Mouse (Mus musculus) midbrain, embryonic 12.5 days (tissue): ENCODE results near the gene Rprml. TPM values are rescaled to one million over a fixed set of nuclear protein-coding genes. Genes with fewer than 3 reads are reported as not detected.

Source experiments
- ATAC-seq: fragments of 200-750 bp; cut with Nextera tagmentation; 2 replicates; pipeline ENCODE4 v1.8.0; 2017; ENCODE audit warnings: low read depth, moderate TSS enrichment, moderate library complexity; ENCODE audit not compliant: low FRiP score
- H3K27ac ChIP-seq: fragments of 300-500 bp; sonication (generic); replicated peaks from 2 replicates; pipeline ENCODE4 v1.5.1; 2016; ENCODE audit warnings: mild to moderate bottlenecking
- H3K27me3 ChIP-seq: fragments of 300-500 bp; sonication (generic); 2 replicates; pipeline ENCODE4 v1.6.1; 2016; ENCODE audit warnings: mild to moderate bottlenecking
- H3K36me3 ChIP-seq: fragments of 300-500 bp; sonication (generic); 2 replicates; pipeline ENCODE4 v1.6.1; 2016
- H3K4me1 ChIP-seq: fragments of 300-500 bp; sonication (generic); 2 replicates; pipeline ENCODE4 v1.6.1; 2016
- H3K4me2 ChIP-seq: fragments of 300-500 bp; sonication (generic); replicated peaks from 2 replicates; pipeline ENCODE4 v1.6.1; 2016; ENCODE audit warnings: mild to moderate bottlenecking, moderate library complexity
- H3K4me3 ChIP-seq: fragments of 300-500 bp; sonication (generic); 2 replicates; pipeline ENCODE4 v1.5.1; 2016; ENCODE audit warnings: mild to moderate bottlenecking
- H3K9ac ChIP-seq: fragments of 300-500 bp; sonication (generic); replicated peaks from 2 replicates; pipeline ENCODE4 v1.6.1; 2016; ENCODE audit warnings: mild to moderate bottlenecking, moderate library complexity
- H3K9me3 ChIP-seq: fragments of 300-500 bp; sonication (generic); 2 replicates; pipeline ENCODE4 v1.6.1; 2016; ENCODE audit warnings: mild to moderate bottlenecking
- WGBS: fragments of 180-500 bp; shearing (Covaris S2); methylation state at CpG from one replicate; pipeline ENCODE4 v1.1.7; 2016; 5-methylcytosine and 5-hydroxymethylcytosine counted together
- polyA plus RNA-seq: library from polyadenylated mRNA; unstranded; fragments of >200 nt; fragmentation: Nextera tagmentation; extraction: Ambion mirVana; gene quantifications from 2 replicates; pipeline ENCODE4 v1.2.1, GENCODE M21; 2016

The Rprml gene
- polyA plus RNA-seq, 1 experiment from 2014 or later, result not detected

DNA sequence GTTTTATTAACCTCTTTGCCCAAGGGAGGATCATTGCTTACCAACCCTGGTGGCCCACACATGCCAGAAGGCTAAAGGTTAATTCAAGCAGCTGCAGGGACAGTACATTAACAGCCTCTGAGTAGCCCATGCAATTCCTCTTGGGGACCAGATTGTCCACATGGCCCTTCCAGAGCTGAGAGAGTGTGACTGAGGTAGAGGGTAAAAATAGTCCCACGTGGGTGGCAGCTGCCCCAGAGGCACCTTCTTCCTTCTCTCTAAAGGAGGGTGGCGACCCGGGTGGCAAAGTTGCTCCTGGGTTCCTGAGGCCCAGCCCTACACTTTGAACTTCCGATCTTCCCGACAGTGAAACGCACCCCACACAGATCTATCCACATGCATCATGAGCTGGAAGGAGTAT lies 3.1 kb upstream of the Rprml start:
- Histone ChIP-seq H3K9ac (no peak overlapping the region), H3K9me3 (no peaks in the 10 kb centered on the region), H3K4me2 (no peak overlapping the region), H3K4me3 (no peak overlapping the region), H3K4me1 (peaks cover 14% of the 10 kb centered on the region), H3K27me3 (peaks cover 65% of the 10 kb centered on the region), H3K36me3 (no peaks in the 10 kb centered on the region), H3K27ac (no peak overlapping the region)
- no peak for ATAC-seq
- WGBS, result 82% methylated on average over 6 of the region's 6 CpGs

DNA sequence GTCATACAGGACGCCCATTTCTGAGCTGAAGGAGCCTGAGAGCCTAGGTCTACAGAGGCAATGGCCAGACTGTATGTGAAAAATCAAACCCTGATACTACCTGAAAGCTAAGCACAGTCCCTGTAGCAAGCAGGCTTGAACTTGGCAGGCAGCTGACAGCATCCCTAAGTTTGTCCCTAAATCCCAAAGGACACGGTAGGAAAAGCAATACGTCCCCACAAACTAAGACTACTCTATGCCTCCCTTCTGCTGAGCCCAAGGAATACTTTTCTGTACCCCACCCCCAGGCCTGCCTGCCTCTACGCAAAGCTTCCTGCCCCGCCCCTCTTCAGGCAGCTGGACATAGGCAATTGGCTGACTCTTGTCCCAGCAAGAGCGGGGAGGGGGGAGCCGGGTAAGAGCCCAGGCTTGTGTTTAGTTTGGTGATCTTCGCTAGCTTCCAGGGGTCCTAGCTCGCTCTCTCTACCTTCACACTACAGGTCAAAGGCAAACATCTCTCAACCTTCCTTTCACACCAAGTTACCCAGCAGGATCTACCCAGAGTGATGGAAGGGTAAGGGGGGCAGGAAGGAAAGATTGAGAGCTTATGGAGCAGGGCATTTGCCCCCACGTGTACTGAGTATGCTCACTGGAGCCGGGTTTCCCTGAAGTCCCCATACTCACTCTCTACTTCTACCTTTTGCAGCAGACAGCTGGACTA lies 1.3 kb upstream of the Rprml start:
- ATAC-seq, result no peak
- no peaks in the 10 kb centered on the region for H3K36me3 ChIP-seq
- H3K27ac ChIP-seq, result no peak overlapping the region
- no peak overlapping the region for H3K4me2 ChIP-seq
- peaks cover 76% of the 10 kb centered on the region for H3K27me3 ChIP-seq
- peaks cover 14% of the 10 kb centered on the region for H3K4me1 ChIP-seq
- H3K4me3 ChIP-seq, result no peak overlapping the region
- H3K9ac ChIP-seq, result no peak overlapping the region
- no peaks in the 10 kb centered on the region for H3K9me3 ChIP-seq
- WGBS, result 9% methylated on average over 11 of the region's 11 CpGs

- Histone ChIP-seq H3K36me3 (no peaks in the 10 kb centered on the region), H3K4me1 (peaks cover 14% of the 10 kb centered on the region), H3K27me3 (peaks cover 79% of the 10 kb centered on the region), H3K4me3 (no peak overlapping the region), H3K4me2 (no peak overlapping the region), H3K9me3 (no peaks in the 10 kb centered on the region), H3K9ac (no peak overlapping the region), H3K27ac (no peak overlapping the region)
- WGBS, result 26% methylated on average over 7 of the region's 7 CpGs
- ATAC-seq, result no peak
These were observed 714 bp upstream of the Rprml start for GRCm38 (mm10) chr11:103648656-103649055.

DNA sequence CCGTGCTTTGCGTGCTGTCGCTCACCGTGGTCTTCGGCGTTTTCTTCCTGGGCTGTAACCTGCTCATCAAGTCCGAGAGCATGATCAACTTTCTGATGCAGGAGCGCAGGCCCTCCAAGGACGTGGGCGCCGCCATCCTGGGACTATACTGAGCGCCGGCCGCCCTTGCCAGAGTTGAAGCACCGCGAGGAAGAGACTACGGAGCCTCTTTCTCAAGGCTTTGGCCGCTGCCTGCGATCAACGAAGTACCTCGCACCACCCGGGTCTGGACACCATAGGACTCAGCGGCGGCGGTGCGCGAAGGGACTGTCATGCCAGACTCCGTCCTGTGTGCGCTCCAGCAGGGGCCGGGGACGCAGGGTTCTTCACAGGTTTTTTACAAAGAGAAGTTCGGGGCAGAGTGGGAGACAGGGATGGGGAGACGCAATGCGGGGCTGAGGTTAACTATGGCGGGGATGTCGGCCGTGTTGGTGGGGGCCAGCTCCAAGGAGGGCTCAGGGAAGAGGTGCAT lies 668 bp downstream of the Rprml start:
- Histone ChIP-seq H3K9ac (no peak overlapping the region), H3K4me2 (peak overlapping the region; percentile 47), H3K9me3 (no peaks in the 10 kb centered on the region), H3K36me3 (no peaks in the 10 kb centered on the region), H3K27ac (no peak overlapping the region), H3K4me3 (peak overlapping the region; percentile 32), H3K27me3 (peaks cover 90% of the 10 kb centered on the region), H3K4me1 (peaks cover 14% of the 10 kb centered on the region)
- ATAC-seq, result no peak
- 2% methylated on average over 37 of the region's 37 CpGs for WGBS

GRCm38 (mm10) chr11:103651426-103651825 lies 2.1 kb downstream of the Rprml start:
- Histone ChIP-seq H3K36me3 (no peaks in the 10 kb centered on the region), H3K4me3 (no peak overlapping the region), H3K27ac (no peak overlapping the region), H3K27me3 (peaks cover 95% of the 10 kb centered on the region), H3K9me3 (no peaks in the 10 kb centered on the region), H3K9ac (no peak overlapping the region), H3K4me1 (peaks cover 14% of the 10 kb centered on the region), H3K4me2 (no peak overlapping the region)
- 83% methylated on average over 6 of the region's 6 CpGs for WGBS
- ATAC-seq, result no peak

- H3K4me2 ChIP-seq, result no peak overlapping the region
- peaks cover 89% of the 10 kb centered on the region for H3K27me3 ChIP-seq
- no peaks in the 10 kb centered on the region for H3K36me3 ChIP-seq
- no peaks in the 10 kb centered on the region for H3K9me3 ChIP-seq
- ATAC-seq, result no peak
- no peak overlapping the region for H3K27ac ChIP-seq
- peaks cover 14% of the 10 kb centered on the region for H3K4me1 ChIP-seq
- 82% methylated on average over 10 of the region's 10 CpGs for WGBS
- H3K4me3 ChIP-seq, result no peak overlapping the region
- no peak overlapping the region for H3K9ac ChIP-seq
These were observed 4.1 kb downstream of the Rprml start for GRCm38 (mm10) chr11:103653359-103653965.

DNA sequence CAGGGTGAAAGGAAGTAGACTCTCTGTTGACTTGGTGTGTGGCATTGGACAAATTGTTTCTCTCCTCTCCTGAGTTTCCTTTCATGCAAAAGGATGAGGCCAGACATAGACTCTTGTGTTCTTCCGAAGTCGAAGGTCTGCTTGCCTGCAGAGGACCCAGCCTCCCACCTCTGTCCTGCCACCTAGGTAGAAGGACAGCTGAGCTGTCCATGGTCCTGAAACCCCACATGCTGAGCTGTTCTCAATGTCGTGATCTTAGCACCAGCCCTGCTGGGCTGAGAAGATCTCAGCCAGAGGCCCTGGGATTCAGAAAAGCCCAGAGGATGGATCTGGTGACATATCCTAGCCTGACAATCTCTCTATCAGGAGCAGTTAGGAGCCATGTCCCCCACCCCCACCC lies 7.2 kb downstream of the Rprml start:
- 13% methylated on average over 3 of the region's 3 CpGs for WGBS

DNA sequence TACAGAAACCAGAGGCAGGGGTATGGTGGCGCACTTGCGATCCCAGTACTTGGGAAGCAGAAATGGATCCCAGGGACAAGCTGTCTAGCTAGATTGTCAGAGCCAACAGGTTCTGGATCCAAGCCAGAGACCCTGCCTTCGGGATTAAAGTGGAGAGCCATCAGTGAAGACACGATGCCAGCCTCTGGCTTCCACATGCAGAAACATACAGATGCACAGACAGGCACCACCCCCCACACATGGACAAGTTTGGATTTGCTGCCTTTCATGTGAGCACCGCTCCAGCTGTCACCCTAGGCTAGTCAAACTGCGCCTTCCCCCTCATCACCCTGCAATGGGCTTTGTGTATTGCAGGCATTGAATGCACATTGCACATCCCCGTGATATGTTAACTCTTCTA lies 8.8 kb downstream of the Rprml start:
- WGBS, result 86% methylated on average over 7 of the region's 7 CpGs
- Histone ChIP-seq H3K4me3 (no peak overlapping the region), H3K36me3 (no peaks in the 10 kb centered on the region), H3K4me1 (no peaks in the 10 kb centered on the region), H3K27ac (no peak overlapping the region), H3K4me2 (no peak overlapping the region), H3K9ac (no peak overlapping the region), H3K9me3 (no peaks in the 10 kb centered on the region), H3K27me3 (peaks cover 45% of the 10 kb centered on the region)
- no peak for ATAC-seq

More for the DNA sequence above, 7.2 kb downstream of the Rprml start:
- no peak for ATAC-seq
- Histone ChIP-seq H3K9me3 (no peaks in the 10 kb centered on the region), H3K9ac (no peak overlapping the region), H3K4me3 (no peak overlapping the region), H3K27me3 (peaks cover 58% of the 10 kb centered on the region), H3K36me3 (no peaks in the 10 kb centered on the region), H3K4me2 (no peak overlapping the region), H3K27ac (no peak overlapping the region), H3K4me1 (no peaks in the 10 kb centered on the region)

- Histone ChIP-seq H3K4me2 (no peak overlapping the region), H3K9me3 (no peaks in the 10 kb centered on the region), H3K4me3 (no peak overlapping the region), H3K9ac (no peak overlapping the region), H3K27ac (no peak overlapping the region), H3K36me3 (no peaks in the 10 kb centered on the region), H3K27me3 (peaks cover 36% of the 10 kb centered on the region), H3K4me1 (peaks cover 13% of the 10 kb centered on the region)
- ATAC-seq, result no peak
- 56% methylated on average over 4 of the region's 4 CpGs for WGBS
These were observed 12.5 kb downstream of the Rprml start for GRCm38 (mm10) chr11:103661863-103662262.

GRCm38 (mm10) chr11:103662546-103662945 lies 13.2 kb downstream of the Rprml start:
- WGBS, result 88% methylated on average over 5 of the region's 5 CpGs
- Histone ChIP-seq H3K4me3 (no peak overlapping the region), H3K4me1 (peaks cover 17% of the 10 kb centered on the region), H3K27me3 (peaks cover 36% of the 10 kb centered on the region), H3K36me3 (no peaks in the 10 kb centered on the region), H3K4me2 (no peak overlapping the region), H3K9ac (no peak overlapping the region), H3K27ac (no peak overlapping the region), H3K9me3 (no peaks in the 10 kb centered on the region)
- ATAC-seq, result no peak

GRCm38 (mm10) chr11:103663119-103663518 lies 13.7 kb downstream of the Rprml start:
- H3K9ac ChIP-seq, result no peak overlapping the region
- WGBS, result 88% methylated on average over 8 of the region's 8 CpGs
- H3K27me3 ChIP-seq, result peaks cover 36% of the 10 kb centered on the region

GRCm38 (mm10) chr11:103665695-103666094 lies 16.3 kb downstream of the Rprml start:
- Histone ChIP-seq H3K4me1 (peaks cover 17% of the 10 kb centered on the region), H3K9me3 (no peaks in the 10 kb centered on the region), H3K4me3 (no peak overlapping the region), H3K4me2 (peak overlapping the region; percentile 21; the same call in 1 of the 2 replicates), H3K27me3 (peaks cover 36% of the 10 kb centered on the region), H3K27ac (0 out of 2 replicates have a peak overlapping the region, but pooled peaks have one; percentile 39), H3K36me3 (no peaks in the 10 kb centered on the region), H3K9ac (no peak overlapping the region)
- ATAC-seq, result no peak
- 45% methylated on average over 1 of the region's 1 CpGs for WGBS

More at GRCm38 (mm10) chr11:103663119-103663518, 13.7 kb downstream of the Rprml start:
- no peak for ATAC-seq
- Histone ChIP-seq H3K4me2 (no peak overlapping the region), H3K27ac (no peak overlapping the region), H3K9me3 (no peaks in the 10 kb centered on the region), H3K4me3 (no peak overlapping the region), H3K36me3 (no peaks in the 10 kb centered on the region), H3K4me1 (peaks cover 17% of the 10 kb centered on the region)
